Mouse (Mus musculus) midbrain, embryonic 13.5 days (tissue): ENCODE data around the gene Art4. TPM values are rescaled to one million over a fixed set of nuclear protein-coding genes. Genes with fewer than 3 reads are reported as not detected.
A peak's percentile ranks its signal among the peaks of the same experiment; 100 is the strongest.

Experiments
- ATAC-seq: fragments of 200-750 bp; cut with Nextera tagmentation; 2 replicates; pipeline ENCODE4 v1.8.0; 2017; ENCODE audit warnings: mild to moderate bottlenecking, moderate TSS enrichment, moderate library complexity
- H3K27ac ChIP-seq: fragments of 300-500 bp; sonication (generic); 2 replicates; pipeline ENCODE4 v1.5.1; 2015; ENCODE audit warnings: inconsistent platforms, mild to moderate bottlenecking, moderate library complexity
- H3K27me3 ChIP-seq: fragments of 300-500 bp; sonication (generic); 2 replicates; pipeline ENCODE4 v1.6.1; 2015; ENCODE audit warnings: mild to moderate bottlenecking, inconsistent platforms
- H3K36me3 ChIP-seq: fragments of 300-500 bp; sonication (generic); 2 replicates; pipeline ENCODE4 v1.6.1; 2015; ENCODE audit warnings: mild to moderate bottlenecking, inconsistent platforms
- H3K4me1 ChIP-seq: fragments of 300-500 bp; sonication (generic); replicated peaks from 2 replicates; pipeline ENCODE4 v1.6.1; 2015; ENCODE audit warnings: inconsistent platforms
- H3K4me2 ChIP-seq: fragments of 300-500 bp; sonication (generic); replicated peaks from 2 replicates; pipeline ENCODE4 v1.6.1; 2015; ENCODE audit warnings: moderate library complexity, mild to moderate bottlenecking, inconsistent platforms
- H3K4me3 ChIP-seq: fragments of 300-500 bp; sonication (generic); replicated peaks from 2 replicates; pipeline ENCODE4 v1.5.1; 2015; ENCODE audit warnings: mild to moderate bottlenecking, inconsistent platforms
- H3K9ac ChIP-seq: fragments of 300-500 bp; sonication (generic); replicated peaks from 2 replicates; pipeline ENCODE4 v1.6.1; 2015; ENCODE audit warnings: mild to moderate bottlenecking, inconsistent platforms
- H3K9me3 ChIP-seq: fragments of 300-500 bp; sonication (generic); 2 replicates; pipeline ENCODE4 v1.6.1; 2016; ENCODE audit warnings: mild to moderate bottlenecking, inconsistent platforms
- WGBS: fragments of 180-500 bp; shearing (Covaris S2); methylation state at CpG from one replicate; pipeline ENCODE4 v1.1.7; 2015; 5-methylcytosine and 5-hydroxymethylcytosine counted together
- polyA plus RNA-seq: library from polyadenylated mRNA; unstranded; fragments of >200 nt; fragmentation: Nextera tagmentation; extraction: Ambion mirVana; gene quantifications from 2 replicates; pipeline ENCODE4 v1.2.1, GENCODE M21; 2015

The Art4 gene
- polyA plus RNA-seq, 1 experiment from 2014 or later: 0.16 TPM

DNA sequence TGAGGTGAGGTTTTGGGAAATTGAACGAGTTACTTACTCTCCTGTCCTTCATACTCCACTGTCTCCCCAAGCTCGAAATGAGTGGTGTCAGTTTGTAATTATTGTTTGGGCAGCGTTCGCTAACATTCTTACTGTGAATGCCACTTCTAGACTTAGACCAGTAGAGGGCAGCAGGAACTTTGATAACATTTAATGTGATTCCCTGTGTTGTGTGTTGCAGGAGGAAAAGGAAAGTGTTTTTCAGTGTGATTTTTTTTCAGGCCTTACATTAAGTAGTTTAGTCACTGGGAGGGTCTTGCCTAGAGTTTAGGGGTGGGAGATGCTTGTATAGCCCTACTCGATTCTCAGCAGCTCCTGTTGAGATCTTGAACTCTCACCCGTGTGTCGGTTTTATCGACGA is 3.5 kb upstream of the Art4 start:
- Histone ChIP-seq H3K27me3 (no peaks in the 10 kb centered on the region), H3K4me1 (0 out of 2 replicates have a peak, but pooled peaks cover 3% of the 10 kb centered on the region), H3K9ac (no peak overlapping the region), H3K4me2 (no peak overlapping the region), H3K27ac (no peak overlapping the region), H3K4me3 (no peak overlapping the region), H3K36me3 (no peaks in the 10 kb centered on the region), H3K9me3 (no peaks in the 10 kb centered on the region)
- ATAC-seq: peak; percentile 63
- WGBS: 50% methylated on average over 9 of the region's 9 CpGs

DNA sequence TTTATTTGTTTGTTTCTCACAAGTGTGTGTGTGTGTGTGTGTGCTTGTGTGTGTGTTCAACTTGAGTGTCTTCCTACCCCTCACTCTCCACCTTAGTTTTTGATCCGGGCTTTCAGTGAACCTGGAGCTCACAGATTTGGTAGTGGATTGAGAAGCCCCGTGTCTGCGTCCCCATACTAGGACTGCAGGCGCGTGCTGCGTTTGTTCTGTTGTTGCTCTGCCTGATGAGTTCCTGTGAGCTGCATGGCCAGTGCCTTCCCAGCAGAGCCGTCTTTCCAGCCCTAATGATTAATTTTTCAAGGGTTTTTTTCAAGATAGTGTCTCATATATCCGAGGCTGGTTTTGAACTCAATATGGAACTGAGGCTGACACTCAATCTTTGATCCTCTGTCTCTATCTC is 887 bp upstream of the Art4 start:
- Histone ChIP-seq H3K36me3 (no peaks in the 10 kb centered on the region), H3K4me1 (0 out of 2 replicates have a peak, but pooled peaks cover 3% of the 10 kb centered on the region), H3K27me3 (no peaks in the 10 kb centered on the region), H3K9me3 (no peaks in the 10 kb centered on the region), H3K4me2 (no peak overlapping the region), H3K9ac (no peak overlapping the region), H3K4me3 (no peak overlapping the region), H3K27ac (no peak overlapping the region)
- ATAC-seq: no peak
- 83% methylated on average over 8 of the region's 8 CpGs for WGBS

DNA sequence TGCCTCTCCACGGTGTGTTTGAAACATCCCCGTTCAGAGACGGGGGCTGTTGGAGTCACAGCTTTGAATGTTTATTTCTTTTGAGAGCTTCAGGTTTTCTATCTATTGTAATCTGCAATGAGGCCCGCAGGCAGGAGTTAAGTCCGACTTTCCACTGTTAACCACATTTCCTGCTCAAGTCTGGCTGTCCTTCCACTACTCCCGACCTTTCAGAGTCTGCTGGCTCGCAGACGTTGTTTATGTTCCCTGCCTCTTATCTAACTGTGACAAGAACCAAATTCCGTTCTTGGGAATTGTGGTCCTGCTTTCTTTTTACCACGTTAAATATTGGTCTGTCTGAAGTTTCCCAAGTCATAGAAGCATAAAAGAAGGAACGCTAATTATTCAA is 334 bp upstream of the Art4 start:
- no peak overlapping the region for H3K4me3 ChIP-seq
- H3K9ac ChIP-seq: no peak overlapping the region
- 0 out of 2 replicates have a peak, but pooled peaks cover 3% of the 10 kb centered on the region for H3K4me1 ChIP-seq
- no peaks in the 10 kb centered on the region for H3K27me3 ChIP-seq
- WGBS: 74% methylated on average over 11 of the region's 11 CpGs
- no peak overlapping the region for H3K27ac ChIP-seq
- H3K4me2 ChIP-seq: no peak overlapping the region
- no peaks in the 10 kb centered on the region for H3K9me3 ChIP-seq
- H3K36me3 ChIP-seq: no peaks in the 10 kb centered on the region
- no peak for ATAC-seq

DNA sequence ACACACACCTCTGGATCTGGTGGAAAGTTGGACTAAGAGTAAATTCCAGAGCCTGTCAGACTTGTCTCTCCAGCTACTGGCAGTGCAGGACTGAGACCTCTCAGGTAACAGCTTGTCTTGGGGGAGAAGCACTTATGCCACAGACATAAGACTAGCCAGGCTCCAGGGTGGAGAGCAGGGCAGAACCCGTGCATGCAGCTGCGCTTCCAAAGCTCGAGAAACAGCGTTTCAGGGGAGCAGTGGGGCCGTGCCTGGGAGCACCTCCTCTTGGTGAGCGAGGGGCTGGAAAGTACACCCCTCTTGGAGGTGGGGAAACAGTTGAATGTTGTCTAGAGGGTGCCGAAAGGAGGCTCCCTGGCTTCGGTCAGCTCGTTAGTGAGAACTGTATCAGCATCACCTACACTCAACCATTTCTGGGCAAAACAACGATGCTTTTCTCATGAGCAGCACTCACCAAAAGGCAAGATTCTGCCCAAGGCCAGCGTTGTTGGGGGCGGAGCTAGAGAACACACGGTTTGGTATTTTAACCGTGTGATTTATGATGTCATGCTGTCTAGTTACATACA is 1.4 kb downstream of the Art4 start:
- ATAC-seq: no peak
- 75% methylated on average over 14 of the region's 14 CpGs for WGBS
- no peak overlapping the region for H3K9ac ChIP-seq
- H3K4me2 ChIP-seq: no peak overlapping the region
- H3K27me3 ChIP-seq: no peaks in the 10 kb centered on the region
- H3K4me3 ChIP-seq: no peak overlapping the region
- H3K9me3 ChIP-seq: no peaks in the 10 kb centered on the region
- H3K27ac ChIP-seq: no peak overlapping the region
- H3K4me1 ChIP-seq: 0 out of 2 replicates have a peak, but pooled peaks cover 5% of the 10 kb centered on the region
- H3K36me3 ChIP-seq: no peaks in the 10 kb centered on the region

DNA sequence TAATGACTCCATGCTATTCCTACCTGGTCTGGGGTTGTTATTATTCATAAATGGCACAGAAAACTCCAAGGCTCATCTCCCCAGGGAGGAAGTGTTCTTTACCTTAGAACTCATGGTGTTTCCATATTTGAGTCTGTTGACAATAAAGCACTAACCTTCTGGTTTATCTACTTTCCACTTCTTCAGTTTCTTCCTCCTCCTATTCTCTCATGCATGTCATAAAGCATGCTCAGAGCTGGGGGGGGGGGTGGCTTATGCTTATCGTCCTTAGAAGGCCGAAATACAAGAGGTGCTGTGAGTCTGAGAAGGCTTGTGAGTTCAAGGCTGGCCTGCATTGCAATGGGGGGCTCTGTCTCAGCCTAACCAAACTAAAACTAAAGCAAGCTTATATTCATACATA is 2.4 kb downstream of the Art4 start:
- H3K9ac ChIP-seq: no peak overlapping the region
- 82% methylated on average over 2 of the region's 2 CpGs for WGBS

DNA sequence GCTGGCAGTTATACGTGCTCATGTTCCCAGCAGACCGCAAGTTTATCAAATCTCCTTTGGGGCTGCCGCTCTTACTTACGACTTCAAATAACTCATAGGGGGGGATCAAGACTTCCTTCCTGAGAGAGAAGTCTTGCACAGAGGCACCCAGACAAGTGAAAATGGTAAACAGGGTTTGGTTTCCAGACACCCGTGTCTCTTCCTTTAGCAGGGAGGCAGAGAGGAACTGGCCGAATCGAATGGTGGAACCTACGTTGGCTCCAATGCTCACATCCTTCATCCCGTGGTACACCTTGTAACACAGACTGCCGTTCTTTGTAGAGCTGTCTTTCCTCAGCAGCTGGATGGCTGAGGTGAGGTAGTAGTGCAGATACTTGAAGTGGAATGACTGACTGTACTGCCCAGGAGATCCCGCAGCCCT is 3.2 kb downstream of the Art4 start:
- H3K4me1 ChIP-seq: 0 out of 2 replicates have a peak, but pooled peaks cover 5% of the 10 kb centered on the region
- H3K27ac ChIP-seq: no peak overlapping the region
- no peaks in the 10 kb centered on the region for H3K9me3 ChIP-seq
- no peak overlapping the region for H3K4me3 ChIP-seq
- no peak for ATAC-seq
- H3K9ac ChIP-seq: no peak overlapping the region
- no peaks in the 10 kb centered on the region for H3K36me3 ChIP-seq
- H3K4me2 ChIP-seq: no peak overlapping the region
- H3K27me3 ChIP-seq: no peaks in the 10 kb centered on the region
- WGBS: 93% methylated on average over 11 of the region's 11 CpGs

More for the DNA sequence above, 2.4 kb downstream of the Art4 start:
- ATAC-seq: no peak
- no peaks in the 10 kb centered on the region for H3K27me3 ChIP-seq
- H3K9me3 ChIP-seq: no peaks in the 10 kb centered on the region
- H3K4me1 ChIP-seq: 0 out of 2 replicates have a peak, but pooled peaks cover 5% of the 10 kb centered on the region
- H3K4me2 ChIP-seq: no peak overlapping the region
- no peak overlapping the region for H3K4me3 ChIP-seq
- H3K27ac ChIP-seq: no peak overlapping the region
- no peaks in the 10 kb centered on the region for H3K36me3 ChIP-seq

DNA sequence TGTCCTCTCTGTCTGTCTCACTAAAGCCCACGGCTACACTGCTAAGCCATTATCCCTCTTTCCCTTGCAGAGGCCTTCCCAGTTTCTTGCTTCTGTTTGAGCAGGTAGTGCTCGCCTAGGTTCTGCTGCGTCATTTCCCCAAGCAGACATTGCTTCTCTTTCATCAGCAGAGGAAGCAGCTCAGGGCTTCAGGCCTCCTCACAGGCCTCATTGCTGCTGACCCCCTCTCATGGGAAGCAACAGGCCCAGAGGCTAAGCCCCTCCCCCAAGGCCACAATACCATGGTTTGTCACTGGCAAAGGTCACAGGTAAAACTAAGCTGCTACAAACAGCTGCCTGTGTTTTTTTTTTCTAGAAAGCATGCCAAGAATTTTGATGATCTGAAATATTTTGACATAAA is 4.8 kb downstream of the Art4 start:
- 59% methylated on average over 3 of the region's 3 CpGs for WGBS
- peak overlapping the region; percentile 32; the same call in 1 of the 2 replicates for H3K27ac ChIP-seq

DNA sequence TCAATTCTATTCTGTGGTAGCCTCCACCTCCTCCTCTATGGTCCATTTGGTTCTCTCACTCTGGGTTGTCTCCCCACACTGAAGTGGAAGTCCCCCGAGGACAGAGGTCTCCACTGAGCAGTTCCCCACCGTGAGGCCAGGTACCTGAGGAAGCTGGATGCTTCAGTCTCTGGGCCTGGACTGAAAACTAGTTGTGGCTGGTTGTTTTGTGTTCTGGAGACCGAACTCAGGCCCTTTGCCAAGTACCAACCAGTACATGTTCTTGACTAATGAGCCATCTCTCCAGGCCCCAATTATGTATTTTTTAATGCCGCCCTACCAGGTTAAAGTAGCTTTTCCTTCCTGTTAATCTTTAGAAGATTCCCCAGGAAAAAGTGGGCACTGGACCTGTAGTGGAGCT is 5.2 kb downstream of the Art4 start:
- Histone ChIP-seq H3K9me3 (no peaks in the 10 kb centered on the region), H3K9ac (no peak overlapping the region), H3K36me3 (no peaks in the 10 kb centered on the region), H3K4me3 (no peak overlapping the region), H3K27me3 (no peaks in the 10 kb centered on the region), H3K4me1 (0 out of 2 replicates have a peak, but pooled peaks cover 2% of the 10 kb centered on the region), H3K27ac (peak overlapping the region; percentile 32; the same call in 1 of the 2 replicates), H3K4me2 (no peak overlapping the region)
- 86% methylated on average over 4 of the region's 4 CpGs for WGBS
- no peak for ATAC-seq

More for the DNA sequence above, 4.8 kb downstream of the Art4 start:
- Histone ChIP-seq H3K9me3 (no peaks in the 10 kb centered on the region), H3K4me1 (0 out of 2 replicates have a peak, but pooled peaks cover 5% of the 10 kb centered on the region), H3K4me3 (no peak overlapping the region), H3K4me2 (no peak overlapping the region), H3K36me3 (no peaks in the 10 kb centered on the region), H3K9ac (no peak overlapping the region), H3K27me3 (no peaks in the 10 kb centered on the region)
- ATAC-seq: no peak

DNA sequence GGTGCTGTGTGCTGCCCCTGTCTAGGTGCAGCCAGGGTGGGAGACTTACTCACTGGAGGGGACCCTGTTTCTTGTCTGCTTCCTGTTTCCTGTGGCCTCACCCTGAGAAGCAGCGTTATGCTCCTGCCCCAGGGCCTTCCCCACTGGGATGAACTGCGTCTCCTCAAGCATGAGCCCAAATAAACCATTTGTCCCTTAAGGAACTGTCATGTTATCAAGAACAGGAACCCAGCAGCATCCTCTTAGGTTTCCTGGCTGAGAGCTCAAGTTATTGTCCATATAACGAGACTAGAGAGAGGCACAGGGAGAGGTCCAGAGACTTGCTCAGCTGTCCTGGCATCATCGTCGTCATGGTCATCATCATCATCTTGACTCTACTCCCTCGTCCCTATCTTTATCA is 7.3 kb downstream of the Art4 start:
- H3K27me3 ChIP-seq: no peaks in the 10 kb centered on the region
- no peak for ATAC-seq
- 85% methylated on average over 6 of the region's 6 CpGs for WGBS
- 0 out of 2 replicates have a peak, but pooled peaks cover 2% of the 10 kb centered on the region for H3K4me1 ChIP-seq
- no peak overlapping the region for H3K4me3 ChIP-seq
- H3K9ac ChIP-seq: no peak overlapping the region
- H3K27ac ChIP-seq: no peak overlapping the region
- H3K9me3 ChIP-seq: no peaks in the 10 kb centered on the region
- H3K36me3 ChIP-seq: no peaks in the 10 kb centered on the region
- no peak overlapping the region for H3K4me2 ChIP-seq

DNA sequence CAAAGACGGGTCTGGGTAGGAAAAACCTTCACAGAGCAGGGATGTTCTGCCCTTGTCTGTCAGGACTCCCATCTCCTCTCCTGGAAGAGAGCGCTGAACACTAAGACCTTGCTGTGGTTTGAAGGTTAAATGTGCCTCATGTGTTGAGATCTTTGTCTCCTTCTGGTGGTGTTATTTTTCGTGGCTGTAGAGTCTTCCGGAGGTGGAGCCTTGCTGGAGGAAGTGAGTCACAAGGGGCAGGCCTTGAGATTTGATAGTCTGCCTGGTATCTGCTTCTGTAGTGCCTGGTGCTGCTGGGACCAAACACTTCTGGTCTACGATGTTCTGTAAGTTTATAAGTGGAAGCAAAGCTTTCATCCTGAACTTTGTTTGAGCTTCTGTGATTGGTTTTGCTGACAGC is 8.6 kb downstream of the Art4 start:
- 90% methylated on average over 5 of the region's 5 CpGs for WGBS
- no peaks in the 10 kb centered on the region for H3K9me3 ChIP-seq
- ATAC-seq: no peak

DNA sequence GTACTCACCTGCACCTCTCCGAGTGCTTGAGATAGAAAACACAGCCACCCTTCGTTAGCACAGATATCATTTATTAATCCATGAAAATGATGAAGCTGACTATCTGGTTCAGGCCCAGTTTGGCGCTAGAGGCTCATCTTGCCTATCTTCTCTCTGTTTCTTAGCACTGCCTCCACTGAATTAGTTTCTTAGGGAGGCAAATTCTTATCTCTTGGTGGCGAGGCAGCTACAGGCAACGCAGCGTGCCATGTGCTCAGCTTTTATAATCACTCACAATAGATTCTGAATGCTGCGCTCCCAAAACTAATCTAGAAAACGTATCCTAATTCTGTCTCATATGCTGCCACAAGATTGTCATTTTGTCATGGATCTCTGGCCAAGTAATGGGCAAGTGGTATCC is 9.1 kb downstream of the Art4 start:
- Histone ChIP-seq H3K27ac (no peak overlapping the region), H3K36me3 (no peaks in the 10 kb centered on the region), H3K9ac (no peak overlapping the region), H3K4me2 (no peak overlapping the region), H3K27me3 (no peaks in the 10 kb centered on the region), H3K4me3 (no peak overlapping the region), H3K9me3 (no peaks in the 10 kb centered on the region), H3K4me1 (0 out of 2 replicates have a peak, but pooled peaks cover 2% of the 10 kb centered on the region)
- WGBS: 89% methylated on average over 8 of the region's 8 CpGs
- no peak for ATAC-seq

More for the DNA sequence above, 8.6 kb downstream of the Art4 start:
- Histone ChIP-seq H3K4me3 (no peak overlapping the region), H3K36me3 (no peaks in the 10 kb centered on the region), H3K4me1 (0 out of 2 replicates have a peak, but pooled peaks cover 2% of the 10 kb centered on the region), H3K27me3 (no peaks in the 10 kb centered on the region), H3K27ac (no peak overlapping the region), H3K4me2 (no peak overlapping the region), H3K9ac (no peak overlapping the region)

DNA sequence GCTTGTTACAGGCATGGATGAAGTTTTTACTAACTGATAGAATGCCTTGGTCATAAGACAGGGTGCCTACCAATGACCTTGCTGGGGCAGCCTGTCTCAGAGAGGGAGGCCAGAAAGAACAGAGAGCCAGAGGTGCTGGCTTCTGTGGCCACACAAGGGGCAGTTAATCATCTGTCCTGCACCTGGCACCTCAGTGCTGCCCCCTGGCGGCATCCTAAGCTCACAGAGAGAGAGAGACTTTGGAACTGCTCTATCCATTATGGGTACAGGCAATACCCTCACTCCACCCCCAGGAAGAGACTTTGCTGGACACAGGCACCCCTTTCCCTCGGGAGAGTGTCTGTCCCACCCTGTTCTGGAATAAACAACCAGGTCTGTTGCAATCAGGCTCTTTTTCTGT is 9.7 kb downstream of the Art4 start:
- Histone ChIP-seq H3K4me2 (no peak overlapping the region), H3K27me3 (no peaks in the 10 kb centered on the region), H3K27ac (no peak overlapping the region), H3K4me1 (0 out of 2 replicates have a peak, but pooled peaks cover 2% of the 10 kb centered on the region), H3K4me3 (no peak overlapping the region), H3K36me3 (no peaks in the 10 kb centered on the region), H3K9ac (no peak overlapping the region), H3K9me3 (no peaks in the 10 kb centered on the region)
- 20% methylated on average over 2 of the region's 2 CpGs for WGBS
- no peak for ATAC-seq

DNA sequence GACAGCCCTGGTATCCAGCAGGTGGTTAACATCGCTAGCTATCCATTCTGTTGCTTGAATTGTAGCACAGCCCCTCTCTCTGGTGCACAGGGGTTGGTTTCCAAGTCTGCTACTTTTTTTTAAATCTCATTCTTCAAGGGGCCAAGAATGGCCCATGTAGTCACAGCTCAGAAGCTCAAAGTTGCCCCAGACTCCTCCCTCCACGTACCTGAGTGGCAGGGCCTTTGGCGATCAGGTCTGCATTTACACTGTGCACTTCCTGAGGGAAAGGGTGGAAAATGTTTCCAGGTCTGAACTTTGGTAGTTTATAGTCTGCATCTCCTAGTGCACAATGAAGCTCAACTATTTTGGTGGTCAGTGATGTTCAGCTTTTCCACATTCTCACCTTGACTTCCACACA is 10.3 kb downstream of the Art4 start:
- WGBS: 91% methylated on average over 3 of the region's 3 CpGs
- ATAC-seq: no peak

More for the DNA sequence above, 10.3 kb downstream of the Art4 start:
- Histone ChIP-seq H3K36me3 (no peaks in the 10 kb centered on the region), H3K4me2 (no peak overlapping the region), H3K4me1 (no peaks in the 10 kb centered on the region), H3K9me3 (no peaks in the 10 kb centered on the region), H3K9ac (no peak overlapping the region), H3K27me3 (no peaks in the 10 kb centered on the region), H3K4me3 (no peak overlapping the region), H3K27ac (no peak overlapping the region)
